Mouse (Mus musculus) thymus, postnatal 4 days (tissue): Measurements from ENCODE around the gene Pxmp4.

Experiments used
- DNase-seq: peaks from one replicate; pipeline ENCODE4 v3.0.0; 2021

The Pxmp4 gene

GRCm38 (mm10) chr2:154609050-154609767, 5.7 kb upstream of the Pxmp4 start:
- DNase-seq, result no peak

GRCm38 (mm10) chr2:154606965-154607364, 3.5 kb upstream of the Pxmp4 start:
- no peak for DNase-seq

GRCm38 (mm10) chr2:154604156-154604555, 648 bp upstream of the Pxmp4 start:
- peak; percentile 62 for DNase-seq

DNA sequence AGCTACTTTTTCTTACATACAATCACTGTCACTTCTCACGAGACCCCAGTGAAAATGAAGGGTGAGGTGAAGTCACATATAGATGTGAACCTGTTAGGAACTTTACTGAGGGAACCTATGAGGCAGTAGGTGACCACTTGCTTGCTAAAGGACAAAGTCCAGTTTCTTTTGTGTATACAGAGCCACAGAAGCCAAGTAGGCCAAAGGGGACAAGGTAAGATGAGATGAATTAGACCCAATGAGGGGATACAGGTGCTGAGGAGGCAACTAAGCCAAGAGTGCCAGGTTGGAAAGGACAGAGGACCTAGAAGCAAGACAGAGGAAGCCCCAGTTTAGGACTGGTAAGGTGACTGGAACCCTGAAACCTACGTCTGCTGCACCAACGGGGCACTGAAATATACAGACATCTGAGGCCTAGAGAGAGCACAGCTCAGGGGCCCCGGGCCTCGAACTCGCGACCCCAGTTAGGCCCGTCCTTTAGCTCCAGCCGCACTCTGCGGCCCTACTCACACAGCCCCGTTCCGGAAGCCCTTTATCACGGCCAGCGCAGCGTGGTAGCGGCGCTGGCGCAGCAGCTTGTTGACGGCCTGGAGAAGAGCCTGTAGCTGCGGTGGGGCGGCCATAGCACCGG, 386 bp downstream of the Pxmp4 start:
- DNase-seq, result no peak

DNA sequence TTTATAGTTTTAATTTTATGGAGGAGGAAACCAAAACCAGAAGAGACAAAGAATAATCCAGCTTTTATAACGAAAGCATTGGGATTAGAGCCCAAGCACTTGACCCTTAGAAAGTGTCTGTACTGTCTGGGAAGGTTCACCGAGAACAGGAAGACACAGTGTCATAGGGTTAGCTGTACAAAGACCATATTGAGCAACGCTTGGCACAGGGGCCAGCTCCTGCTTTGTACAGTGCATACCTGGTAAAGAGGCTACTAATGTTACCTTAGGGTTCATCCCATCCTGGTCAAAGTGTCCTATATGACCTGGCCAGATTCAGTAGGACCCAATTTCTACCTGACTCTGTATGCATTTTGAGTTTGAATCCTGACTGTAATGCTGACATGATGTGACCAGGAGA, 2.2 kb downstream of the Pxmp4 start:
- DNase-seq, result no peak

- DNase-seq, result no peak
These were observed 2.9 kb downstream of the Pxmp4 start for GRCm38 (mm10) chr2:154600586-154600985.

DNA sequence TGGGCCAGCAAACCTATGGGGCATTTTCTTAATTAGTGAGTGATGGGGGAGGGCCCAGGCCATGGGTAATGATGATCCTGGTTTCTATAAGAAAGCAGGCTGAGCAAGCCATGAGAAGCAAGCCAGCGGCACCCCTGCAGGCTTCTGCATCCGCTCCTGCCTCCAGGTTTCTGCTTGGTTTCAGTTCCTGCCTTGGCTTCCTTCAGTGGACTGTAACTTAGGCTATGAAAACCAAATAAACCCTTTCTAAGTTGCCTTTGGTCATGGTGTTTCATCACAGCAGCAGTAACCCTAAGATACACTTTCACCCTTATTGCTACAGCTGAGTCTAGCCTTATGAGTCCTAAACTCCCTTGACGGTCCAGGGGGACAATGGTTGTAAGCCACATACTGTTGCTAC, 6.1 kb downstream of the Pxmp4 start:
- no peak for DNase-seq

GRCm38 (mm10) chr2:154595775-154596174, 7.7 kb downstream of the Pxmp4 start:
- no peak for DNase-seq

- peak; percentile 63 for DNase-seq
These were observed 10.5 kb downstream of the Pxmp4 start for GRCm38 (mm10) chr2:154593025-154593424.

DNA sequence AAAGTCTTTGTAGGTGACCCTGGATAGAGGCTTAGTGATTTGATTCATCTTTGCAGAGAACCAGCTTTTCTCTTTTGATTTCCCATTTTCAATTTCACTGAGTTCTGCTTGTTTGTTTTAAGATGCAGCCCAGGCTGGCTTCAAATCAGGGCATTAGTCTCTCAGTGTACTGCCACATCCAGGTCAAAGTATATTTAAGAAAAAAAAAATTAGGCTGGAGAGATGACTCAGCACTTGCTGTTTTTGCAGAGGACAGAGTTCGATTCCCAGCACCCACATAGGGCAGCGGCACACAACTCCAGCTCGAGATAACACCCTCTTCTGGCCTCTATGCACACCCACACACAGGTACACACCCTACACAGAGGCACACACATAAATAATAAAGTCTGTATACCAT, 12.3 kb downstream of the Pxmp4 start:
- DNase-seq, result no peak

GRCm38 (mm10) chr2:154589051-154589450, 14.5 kb downstream of the Pxmp4 start:
- DNase-seq, result no peak

DNA sequence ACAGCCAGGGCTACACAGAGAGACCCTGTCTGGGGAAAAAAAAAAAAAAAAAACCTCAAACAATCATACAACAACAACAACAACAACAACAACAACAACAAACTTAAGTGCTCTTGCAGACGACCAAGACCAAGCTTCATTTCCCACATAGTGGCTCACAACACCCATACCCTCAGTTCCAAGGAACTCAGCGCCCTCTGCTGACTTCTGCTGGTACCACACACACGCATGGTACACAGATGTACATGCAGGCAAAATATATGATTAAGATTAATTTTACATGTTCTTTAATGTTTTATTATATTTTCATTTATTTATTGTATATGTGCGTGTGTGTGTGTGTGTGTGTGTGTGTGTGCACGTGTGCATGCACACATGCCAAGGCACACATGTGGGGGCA, 17.1 kb downstream of the Pxmp4 start:
- DNase-seq, result peak; percentile 89

- DNase-seq, result no peak
These were observed 18.4 kb downstream of the Pxmp4 start for GRCm38 (mm10) chr2:154584931-154585601.

DNA sequence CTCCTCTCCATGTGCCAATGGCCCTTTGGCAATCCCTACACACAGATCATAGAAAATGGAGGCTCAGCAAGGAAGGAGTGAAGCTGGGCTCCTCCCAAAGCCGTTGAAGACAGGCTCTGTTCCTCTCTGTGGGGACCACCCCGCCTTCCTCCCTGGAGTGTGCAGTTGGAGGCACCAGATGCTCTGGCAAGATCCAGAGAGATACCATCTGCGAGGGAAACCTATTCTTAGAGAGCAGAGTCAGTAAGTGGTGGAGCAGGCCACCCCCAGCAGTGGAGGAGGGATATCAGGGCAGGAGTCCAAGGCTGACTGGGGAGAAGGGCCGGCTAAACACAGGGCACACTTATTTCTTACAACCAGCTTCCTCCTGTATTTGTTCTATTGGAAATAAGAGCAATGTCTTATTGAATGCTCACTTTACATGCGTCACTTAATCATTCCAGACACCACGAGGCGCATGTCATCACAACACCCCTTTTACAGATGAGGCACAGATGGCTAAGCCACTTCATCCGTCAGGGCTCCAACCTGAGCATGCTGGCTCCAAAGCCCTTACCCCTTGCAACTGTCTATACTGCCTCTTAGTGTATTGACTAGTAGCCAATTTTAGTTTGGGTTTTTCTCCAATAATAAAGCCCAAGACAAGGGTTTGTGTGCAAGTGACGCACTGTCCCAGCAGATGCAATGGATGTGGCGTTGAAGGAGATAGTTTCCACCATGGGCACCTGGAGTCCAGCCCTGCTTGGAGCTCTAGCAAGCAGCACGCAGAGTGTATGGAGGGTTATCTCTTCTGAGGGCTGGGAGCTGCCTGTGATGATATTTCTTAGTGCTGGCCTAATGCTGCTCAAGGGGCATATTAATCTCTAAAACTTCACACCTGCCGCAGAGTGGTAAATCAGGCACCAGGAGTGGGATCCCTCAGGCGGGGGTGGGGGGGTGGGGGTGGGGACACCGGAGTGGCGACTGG, 19.3 kb downstream of the Pxmp4 start:
- no peak for DNase-seq

GRCm38 (mm10) chr2:154581421-154581820, 22.1 kb downstream of the Pxmp4 start:
- DNase-seq, result no peak

DNA sequence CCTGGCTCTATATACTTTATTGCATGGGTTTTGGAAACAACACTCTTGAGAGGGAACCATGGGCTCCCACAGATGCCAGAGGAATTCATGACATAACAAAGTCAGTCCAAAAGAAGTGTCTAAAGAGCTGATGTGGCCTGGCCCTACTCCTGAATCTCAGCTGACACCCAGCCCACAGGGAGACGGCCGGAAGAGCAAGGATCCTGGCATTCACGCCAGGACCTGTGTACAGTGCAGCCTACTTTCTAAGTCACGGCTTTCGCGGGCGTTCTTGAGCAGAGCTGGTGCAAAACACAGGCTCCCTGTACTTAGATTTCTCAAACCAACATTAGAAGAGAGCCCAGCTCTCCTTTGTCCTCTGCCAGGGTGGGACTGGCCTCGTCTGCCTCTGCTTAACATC, 22.9 kb downstream of the Pxmp4 start:
- no peak for DNase-seq

GRCm38 (mm10) chr2:154577744-154578067, 25.8 kb downstream of the Pxmp4 start:
- no peak for DNase-seq

GRCm38 (mm10) chr2:154576876-154577743, 26.4 kb downstream of the Pxmp4 start:
- DNase-seq, result peak; percentile 69

GRCm38 (mm10) chr2:154574271-154574670, 29.2 kb downstream of the Pxmp4 start:
- DNase-seq, result no peak

- no peak for DNase-seq
These were observed 30.5 kb downstream of the Pxmp4 start for GRCm38 (mm10) chr2:154572996-154573395.

DNA sequence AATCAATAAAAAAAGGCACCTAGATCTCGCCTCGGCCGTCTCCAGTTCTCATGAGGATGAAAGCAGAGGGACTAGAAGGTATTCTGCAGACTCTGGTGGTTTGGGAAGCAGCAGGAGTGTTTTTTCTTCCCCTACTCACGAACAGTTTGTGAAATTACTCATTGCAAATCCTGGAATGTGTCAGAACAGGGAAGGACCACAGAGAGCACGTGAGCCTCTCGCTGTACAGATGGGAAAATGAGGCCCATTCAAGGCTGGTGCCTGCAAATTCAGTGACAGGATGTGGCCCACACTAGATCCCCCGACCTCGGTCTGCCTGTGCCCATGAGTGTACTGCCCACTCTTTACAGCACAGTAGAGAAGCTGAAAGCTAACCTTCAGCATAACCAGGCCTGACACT, 31.5 kb downstream of the Pxmp4 start:
- DNase-seq, result no peak

GRCm38 (mm10) chr2:154571266-154571665, 32.2 kb downstream of the Pxmp4 start:
- DNase-seq, result no peak
